Mouse (Mus musculus) erythroblast, embryonic 14.5 days (primary cell): ENCODE data around the gene Defb48.

ENCODE experiments used
- GATA1 ChIP-seq: IDR thresholded peaks from 2 replicates; pipeline ENCODE4 v1.6.1; 2012; ENCODE audit warnings: low read length, inconsistent platforms, mixed read lengths
- TAL1 ChIP-seq: IDR thresholded peaks from 3 replicates; pipeline ENCODE4 v1.6.1; 2012; ENCODE audit warnings: low read length, inconsistent platforms, mixed read lengths

GRCm38 (mm10) chr14:62935361-62935760 lies 48.9 kb downstream of the Defb48 start:
- TF ChIP-seq TAL1, result no peak
- TF ChIP-seq GATA1, result no peak
